Mouse (Mus musculus) cerebellum, adult 8-10 months (tissue): ENCODE measurements around the gene Hs3st3a1.

Experiments
- DNase-seq: peaks from one replicate; pipeline ENCODE4 v3.0.0; 2022

The Hs3st3a1 gene

DNA sequence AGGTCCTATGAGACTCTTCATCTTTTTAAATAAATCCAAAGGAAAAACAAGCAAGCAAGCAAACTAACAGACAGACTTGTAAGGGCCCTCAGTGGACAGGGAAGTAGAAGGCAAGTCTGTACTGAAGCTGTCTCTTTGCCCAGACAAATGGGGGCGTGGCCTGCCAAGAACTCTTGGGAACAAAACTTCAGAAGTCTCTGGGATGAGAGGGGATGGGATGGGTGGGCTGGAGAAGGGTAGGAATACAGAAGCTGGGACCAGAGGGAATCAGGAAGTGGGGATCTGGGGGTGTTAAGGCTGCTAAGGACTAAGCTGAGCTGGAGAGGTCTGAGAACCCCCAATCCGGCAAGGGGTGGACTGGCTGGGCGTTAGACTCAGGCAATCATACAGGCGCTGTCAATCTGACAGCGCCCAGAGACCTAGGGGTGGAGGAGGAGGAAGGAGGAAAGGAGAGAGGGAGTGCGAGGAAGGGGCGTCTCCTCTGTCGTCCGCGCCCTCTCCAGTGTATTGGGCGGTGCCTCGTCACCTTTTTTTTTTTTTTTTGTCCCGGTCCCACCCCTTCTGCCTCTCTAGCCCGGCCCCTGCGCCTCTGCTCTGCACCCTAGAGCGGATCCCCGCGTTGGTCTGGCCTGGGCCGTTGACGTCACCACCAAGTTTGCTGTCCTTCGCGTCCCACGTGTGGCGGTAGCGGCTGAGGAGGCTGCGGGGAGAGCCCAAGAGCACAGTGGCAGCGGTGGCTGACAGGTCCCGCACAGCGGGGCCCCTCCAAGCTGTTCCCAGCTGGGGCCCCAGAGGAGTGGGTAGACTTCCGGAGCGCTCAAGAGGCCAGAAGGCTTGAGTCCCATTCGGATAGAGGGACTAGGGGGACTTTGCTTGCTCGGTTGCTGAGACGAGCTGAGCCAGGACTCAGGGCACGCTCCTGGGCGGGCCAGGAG is at the start of gene Hs3st3a1:
Gene Hs3st3a1 (plus strand): TSS at position 722 of the 935 bp plus-strand sequence.
- no peak for DNase-seq

DNA sequence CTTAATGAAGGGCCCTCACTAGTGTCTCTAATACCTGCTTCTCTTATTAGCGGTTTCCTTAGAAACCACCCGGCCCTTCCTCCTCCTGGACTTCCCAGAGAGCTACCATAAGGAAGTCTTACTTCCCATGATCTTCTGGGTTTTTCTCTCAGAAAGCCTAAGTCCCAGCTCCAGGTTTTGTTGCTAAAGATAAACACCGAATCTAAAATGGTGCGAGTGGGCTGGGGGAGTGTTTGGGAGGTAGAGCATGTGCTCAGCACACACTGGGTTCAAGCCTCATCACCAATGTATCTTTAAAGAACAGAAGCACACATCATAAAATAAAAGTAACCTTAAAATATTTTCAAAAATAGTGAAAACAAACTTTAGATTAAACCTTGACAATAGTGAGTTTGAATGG is 48.8 kb upstream of the Hs3st3a1 start:
- DNase-seq: no peak

DNA sequence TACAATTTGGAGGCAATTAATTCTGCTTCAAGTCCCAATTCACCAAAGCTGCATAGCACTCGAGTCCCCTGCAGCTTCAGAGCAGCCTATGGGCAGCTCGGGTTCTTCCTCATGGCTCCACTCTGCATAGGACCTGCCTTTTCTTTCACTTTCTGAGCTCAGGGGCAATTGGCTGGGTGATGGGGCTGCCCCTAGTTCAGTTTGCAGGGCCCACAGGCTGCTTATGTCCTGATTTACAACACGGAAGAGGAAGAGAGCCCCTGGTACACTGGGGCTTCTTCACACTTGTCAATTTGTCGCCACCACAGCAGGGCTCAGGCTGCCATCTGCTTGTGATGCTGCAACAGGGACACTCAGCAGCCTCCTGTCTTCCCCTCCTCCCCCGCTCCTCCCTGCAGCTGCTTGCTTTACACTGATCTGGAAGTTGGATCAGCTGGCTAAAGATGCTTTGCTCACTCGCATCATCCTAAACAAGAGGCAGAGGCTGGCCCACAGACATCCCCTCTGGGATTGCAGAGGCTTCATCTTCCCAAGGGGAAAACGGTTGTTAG is 38.7 kb upstream of the Hs3st3a1 start:
- DNase-seq: no peak

DNA sequence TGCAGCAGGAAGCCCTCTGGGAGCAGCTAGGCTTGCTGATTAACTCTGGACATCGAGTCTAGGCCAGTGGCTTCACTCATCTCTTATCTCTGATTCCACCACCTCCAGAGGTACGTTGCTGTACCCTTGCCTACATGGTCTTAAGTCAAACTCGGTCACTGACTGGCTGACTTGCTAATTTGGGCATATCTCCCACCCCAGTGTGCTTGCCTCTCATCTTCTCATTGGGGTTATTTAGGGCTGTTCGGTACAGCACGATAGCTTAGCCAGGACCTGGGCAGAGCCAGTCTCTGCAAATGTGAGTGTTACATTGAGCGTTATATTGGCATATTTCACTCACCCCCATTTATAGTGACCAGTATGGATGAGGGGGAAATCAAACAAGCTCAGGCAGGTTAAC is 38.2 kb upstream of the Hs3st3a1 start:
- DNase-seq: no peak

DNA sequence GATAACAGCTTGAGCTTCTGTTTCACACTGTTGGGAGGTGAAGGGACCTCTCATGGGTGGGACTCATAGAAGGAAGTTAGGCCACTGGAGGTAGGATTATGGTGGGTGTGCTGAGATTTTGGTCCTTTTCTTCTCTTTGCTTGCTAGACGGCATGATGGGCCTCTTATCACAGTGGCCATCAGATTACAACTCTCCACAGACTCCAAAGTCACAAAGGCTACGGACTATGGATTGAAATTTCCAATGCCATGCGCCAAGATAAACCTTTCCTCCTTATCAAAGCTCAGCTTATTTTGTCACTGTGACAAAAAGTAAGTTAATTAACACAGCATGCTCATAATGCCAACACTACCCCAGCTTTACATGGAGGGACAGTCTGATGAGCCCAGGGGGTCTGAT is 37.5 kb upstream of the Hs3st3a1 start:
- no peak for DNase-seq

DNA sequence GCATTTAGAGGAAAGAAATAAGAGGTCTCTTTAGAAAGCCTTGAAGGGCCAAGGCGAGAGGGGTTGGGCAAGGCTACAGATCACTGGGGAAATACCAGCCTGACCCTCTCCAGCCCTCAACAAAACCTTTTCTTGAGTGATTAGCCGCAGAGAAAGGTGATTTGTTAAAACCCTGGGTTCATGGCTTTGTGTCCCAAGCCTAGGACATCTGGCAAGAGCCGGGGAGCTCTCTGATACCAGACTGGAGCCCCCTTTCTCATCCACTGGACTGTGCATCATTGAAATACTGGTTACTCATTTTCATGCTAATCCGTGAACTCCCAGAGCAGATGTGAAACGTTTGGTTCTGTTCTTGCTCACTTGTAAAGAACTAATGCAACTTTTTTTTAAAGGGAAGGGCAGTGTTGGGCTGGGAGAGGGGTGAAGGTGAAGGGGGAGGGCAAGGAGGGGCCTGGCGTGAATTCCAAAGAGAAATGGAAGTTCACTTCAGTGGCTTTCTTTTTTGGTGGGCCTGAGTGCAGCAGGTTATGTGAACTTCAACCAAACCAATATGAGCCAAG is 34.5 kb upstream of the Hs3st3a1 start:
- DNase-seq: no peak

DNA sequence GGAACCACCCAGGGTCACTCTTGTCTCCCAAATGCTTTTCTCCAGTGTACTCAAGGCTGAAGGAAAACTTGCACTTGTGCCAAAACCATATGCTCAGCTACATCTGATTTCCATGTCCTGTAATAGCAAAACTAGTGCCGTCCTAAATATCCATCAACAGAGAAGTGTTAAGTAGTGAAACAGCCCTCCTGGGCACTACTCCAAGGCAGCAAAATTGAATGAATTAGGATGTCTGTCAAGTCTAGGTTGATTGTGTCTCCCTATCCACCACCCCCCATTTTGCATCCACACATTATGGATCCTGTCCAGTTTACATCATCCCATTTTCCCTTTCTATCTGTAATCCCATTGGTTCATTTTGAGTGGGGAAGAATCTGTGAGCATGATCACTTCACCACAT is 16.2 kb upstream of the Hs3st3a1 start:
- DNase-seq: no peak

DNA sequence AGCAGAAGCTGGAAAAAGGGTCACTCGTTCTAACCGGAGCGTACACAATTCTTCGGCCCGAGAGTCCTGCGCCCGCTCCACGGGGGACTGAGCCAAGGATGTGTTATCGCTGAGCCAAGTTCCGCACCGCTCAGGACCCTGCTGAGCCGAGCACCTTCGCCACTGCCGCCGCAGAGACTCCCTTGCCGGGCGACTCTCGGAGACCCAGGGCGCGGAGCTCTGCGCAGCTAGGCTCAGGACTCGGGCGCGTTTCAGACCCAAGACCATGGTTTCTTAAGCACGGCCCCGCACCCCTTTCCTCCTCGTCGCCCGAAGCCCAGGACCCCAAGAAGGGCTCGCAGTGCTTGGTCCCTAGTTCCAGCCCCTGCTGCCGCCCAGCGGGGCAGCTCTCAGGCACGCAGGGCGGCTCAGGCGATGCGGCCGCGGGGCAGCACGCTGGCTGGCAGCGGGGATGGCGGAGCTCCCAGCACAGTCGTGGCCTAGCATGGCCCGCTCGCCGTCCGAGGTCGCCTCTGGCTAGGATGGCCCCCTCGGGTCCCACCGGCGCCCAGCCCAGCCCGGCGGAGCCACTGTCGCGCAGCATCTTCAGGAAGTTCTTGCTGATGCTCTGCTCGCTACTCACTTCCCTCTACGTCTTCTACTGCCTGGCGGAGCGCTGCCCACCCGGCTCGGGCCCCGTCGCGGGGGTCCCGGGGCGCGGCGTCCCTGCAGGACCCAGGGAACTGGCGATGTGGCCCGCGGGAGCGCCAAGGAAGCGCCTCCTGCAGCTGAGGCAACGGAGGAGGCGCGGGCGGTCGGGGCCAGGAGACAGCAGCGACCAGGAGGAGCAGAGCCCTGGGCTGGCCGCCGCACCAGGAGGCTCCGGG is 647 bp downstream of the Hs3st3a1 start:
- no peak for DNase-seq

DNA sequence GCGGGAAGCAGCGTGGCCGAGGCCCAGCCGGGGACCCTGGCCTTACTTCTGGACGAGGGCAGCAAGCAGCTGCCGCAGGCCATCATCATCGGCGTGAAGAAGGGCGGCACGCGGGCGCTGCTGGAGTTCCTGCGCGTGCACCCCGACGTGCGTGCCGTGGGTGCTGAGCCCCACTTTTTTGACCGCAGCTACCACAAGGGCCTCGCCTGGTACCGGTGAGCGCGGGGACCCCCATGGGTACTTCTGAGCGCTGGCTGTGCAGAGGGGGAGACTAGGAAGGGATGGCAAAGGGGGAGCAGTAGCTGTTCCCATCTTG is 1.2 kb downstream of the Hs3st3a1 start, which contains the start of gene F930015N05Rik:
Gene F930015N05Rik (minus strand): TSS at position 242 of the 316 bp plus-strand sequence.
- no peak for DNase-seq

DNA sequence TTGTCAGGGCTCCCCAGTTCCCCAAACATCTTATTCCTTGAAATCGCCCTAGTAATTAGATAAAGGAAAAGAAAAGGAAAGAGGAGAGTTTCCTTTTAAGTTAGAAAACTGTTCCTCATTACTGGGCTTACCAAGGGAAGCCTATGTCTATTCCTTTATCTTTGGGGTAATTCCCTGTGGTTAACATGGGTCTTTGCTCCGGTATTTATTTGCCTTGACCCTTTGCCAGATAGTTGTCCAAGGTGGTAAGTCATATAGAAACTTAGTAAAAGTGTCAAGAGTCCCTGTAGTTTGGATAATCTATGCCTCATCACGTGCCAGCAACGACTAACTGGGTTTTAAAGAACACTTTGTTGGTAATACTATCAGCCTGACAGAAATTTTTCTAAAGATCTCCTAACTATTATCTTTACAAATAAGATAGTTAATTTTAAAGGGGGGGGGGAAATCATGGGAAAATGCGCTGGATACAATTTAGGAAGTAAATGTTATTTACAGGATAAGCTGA is 1.7 kb downstream of the Hs3st3a1 start:
- no peak for DNase-seq

DNA sequence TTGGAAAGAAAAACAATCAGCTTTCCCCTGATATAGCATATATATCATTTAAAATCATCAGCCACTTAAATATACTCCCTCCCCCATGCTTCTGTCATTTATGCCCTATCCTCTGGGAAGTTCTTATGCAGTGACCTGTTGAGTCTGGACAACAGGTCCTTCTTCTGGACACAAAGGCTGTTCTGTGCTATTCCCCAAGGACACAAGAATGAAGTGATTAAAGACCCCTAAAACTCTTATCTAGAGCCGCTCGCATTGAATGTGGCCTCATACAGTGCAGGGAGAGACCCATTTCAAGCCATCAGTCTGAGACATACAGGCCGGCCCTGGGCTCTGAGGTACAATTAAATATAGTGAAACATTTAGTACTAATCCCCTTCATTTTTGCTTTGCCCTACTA is 2.6 kb downstream of the Hs3st3a1 start:
- no peak for DNase-seq

DNA sequence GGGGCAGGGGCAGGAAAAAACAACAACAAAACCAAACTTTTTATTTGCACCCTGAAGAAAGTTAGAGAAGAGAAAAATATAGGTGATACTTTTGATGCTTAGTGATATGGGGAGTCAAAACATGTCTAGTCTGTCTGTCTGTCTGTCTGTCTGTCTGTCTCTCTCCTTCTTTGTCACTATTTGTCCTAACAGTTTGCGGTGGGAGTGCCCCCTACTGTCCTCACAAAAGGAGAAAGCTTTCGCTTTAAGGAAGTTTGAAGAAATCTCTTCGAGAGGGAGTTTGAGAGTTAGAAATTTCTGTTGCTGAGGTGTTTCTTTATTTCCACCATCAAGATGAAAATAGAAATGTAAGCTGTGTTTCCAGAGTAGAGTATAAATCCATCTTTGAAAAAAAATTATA is 3.8 kb downstream of the Hs3st3a1 start:
- DNase-seq: no peak

DNA sequence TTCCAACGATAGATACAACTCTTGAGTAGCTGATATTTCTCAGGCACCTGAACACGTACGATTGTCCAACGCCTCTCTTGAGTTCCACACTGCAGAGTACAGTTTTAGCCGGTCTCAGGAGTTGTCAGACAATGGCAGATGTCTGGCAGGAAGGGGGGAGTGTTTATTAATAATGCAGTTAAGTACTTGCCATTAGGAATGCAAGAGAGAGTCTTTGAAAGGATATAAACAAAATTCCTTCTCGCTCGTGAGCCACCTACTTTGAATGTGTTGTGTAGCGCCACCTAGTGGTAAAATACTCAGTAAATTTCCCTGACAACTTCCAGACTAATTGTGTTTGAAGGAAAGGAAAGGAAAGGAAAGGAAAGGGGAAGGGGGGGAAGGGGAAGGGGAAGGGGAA is 7.0 kb downstream of the Hs3st3a1 start:
- DNase-seq: peak; percentile 9

DNA sequence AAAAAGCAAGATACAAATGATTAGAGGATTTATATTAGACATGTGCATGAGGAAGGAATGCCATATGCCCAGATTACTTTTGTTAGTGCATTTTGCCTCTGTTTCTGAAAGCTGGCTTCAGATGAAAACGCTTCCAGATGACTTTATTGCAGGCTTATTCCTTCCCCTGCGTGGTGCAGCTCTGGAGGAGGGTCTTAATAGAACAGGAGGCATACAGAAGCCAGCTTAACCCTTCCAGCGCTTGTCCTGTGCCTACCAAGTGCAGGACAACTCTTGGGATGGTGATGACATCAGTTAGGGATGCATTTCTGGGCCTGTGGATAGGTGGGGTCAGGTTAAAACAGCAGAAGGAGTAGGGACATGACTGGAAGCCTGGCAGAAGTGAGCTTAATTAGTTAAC is 7.6 kb downstream of the Hs3st3a1 start:
- DNase-seq: no peak

DNA sequence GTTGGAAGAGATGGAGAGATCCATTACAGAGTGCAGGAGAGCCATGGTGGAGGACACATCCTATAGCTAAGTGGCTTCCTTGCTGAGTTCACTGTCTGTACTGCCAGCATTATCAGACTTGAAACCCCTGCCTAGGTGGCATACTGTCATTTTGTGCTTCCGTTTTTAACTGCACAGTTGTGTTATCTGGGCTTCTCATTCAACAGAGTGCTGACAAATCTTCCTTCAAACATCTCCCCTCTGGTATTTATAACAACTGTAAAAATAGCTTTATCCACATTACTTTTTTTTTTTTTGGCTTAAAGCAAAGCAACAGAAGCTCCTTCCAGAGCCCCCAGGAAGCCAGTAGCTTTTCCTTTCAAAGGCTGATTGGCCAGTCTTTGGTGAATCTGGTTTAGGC is 10.1 kb downstream of the Hs3st3a1 start:
- DNase-seq: no peak

DNA sequence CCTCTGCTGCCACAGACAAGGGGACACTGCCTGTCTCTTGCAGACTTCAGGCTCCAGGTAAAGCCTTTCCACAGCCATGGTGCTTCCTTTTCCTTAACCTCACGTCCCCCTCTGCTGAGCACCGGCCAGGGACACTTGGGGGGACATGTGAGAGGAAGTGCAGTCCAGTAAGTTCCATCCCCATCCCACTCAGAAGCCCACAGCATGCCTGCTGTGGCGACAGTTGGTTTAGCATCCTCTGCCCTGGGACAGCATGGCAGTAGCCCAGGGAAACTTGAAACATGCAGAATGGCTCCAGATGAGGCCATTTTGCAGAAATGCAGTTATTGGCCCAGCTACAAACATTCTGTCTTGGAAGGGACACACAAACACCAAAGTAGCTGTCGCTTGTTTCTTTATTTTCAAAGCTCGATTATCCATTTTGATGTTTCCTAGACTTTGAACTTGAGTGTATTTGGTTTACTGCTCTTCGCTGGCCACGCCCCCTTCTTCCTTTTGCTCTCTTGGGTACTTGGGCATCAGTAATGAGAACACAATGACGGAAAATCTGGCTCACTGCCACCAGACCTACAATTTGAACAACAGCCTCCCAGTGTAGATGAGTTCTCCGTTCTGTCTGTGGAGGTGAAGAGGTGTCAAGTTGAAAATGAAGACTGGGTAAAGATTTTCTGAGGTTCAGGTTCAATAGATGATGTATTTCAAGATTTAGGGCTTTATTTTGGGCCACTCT is 13.6 kb downstream of the Hs3st3a1 start:
- DNase-seq: no peak

DNA sequence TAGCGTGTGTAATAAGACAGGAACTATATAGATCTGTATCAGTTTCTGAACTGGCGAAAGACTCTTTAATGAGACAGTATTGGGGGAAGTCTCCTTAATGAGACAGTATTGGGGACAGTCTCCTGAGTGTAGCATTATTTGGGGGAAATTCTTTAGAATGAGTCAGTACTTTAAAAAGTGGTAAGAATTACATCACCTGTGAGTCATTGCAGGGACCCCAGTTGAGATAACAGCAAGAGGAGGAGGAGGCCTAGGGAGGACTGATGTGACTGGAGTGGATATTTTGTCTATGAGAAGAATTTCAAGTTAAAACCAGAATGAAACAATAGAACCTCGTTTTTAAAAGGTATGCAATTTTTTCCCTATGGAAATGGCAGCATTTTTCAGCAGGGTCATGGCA is 26.6 kb downstream of the Hs3st3a1 start:
- DNase-seq: no peak

DNA sequence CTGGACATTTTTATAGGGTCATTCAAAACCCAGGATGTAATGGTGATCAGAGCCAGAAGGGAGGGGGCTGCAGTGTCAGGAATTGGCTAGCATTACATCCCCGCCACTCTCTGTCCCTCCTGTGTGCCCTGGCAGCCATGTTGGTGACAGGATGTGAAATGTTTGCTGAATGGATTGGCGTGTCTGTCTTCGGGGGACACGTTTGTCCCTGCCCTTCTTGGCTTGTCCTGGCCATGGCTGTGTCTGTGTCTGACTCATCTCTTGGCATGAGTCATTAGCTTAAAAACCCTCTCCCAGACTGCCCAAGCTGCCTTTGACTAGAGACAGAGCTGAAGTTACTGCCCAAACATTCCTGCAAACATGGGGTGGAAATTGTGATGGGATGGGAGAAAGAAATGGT is 33.6 kb downstream of the Hs3st3a1 start:
- DNase-seq: no peak

DNA sequence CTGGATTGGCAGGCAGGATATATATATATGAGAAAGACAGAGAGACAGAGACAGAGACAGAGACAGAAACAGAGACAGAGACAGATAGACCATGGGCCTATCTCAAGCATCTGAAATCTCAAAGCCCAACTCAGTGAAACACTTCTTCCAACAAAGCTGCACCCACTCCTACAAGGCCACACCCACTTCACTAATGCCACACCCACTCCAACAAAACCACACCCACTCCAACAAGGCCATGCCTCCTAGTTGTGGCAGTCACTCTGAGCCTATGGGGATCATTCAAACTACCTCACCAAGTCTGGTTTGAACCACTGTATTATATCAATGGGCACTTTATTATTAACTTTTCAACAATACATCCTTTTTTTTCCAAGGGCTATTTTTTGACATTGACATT is 35.6 kb downstream of the Hs3st3a1 start:
- DNase-seq: no peak

DNA sequence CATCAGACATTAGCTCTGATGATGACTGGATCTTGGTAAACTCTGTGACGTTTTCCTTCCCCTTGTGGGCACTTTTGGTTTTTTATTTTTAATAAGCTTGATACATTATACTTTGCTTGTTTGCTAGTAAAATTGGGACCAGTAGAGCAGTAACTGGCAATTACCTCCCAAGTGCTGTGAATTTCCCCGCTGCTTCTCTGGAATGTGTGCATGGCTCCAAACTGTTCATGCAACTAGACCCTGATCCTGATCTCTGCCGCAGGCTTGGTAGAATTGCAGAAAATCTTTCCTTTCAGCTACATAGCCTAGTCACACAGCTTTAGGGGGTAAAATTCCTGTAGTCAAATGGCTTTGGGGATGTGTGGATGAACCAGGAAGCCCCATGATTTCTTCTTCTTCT is 38.5 kb downstream of the Hs3st3a1 start:
- no peak for DNase-seq

DNA sequence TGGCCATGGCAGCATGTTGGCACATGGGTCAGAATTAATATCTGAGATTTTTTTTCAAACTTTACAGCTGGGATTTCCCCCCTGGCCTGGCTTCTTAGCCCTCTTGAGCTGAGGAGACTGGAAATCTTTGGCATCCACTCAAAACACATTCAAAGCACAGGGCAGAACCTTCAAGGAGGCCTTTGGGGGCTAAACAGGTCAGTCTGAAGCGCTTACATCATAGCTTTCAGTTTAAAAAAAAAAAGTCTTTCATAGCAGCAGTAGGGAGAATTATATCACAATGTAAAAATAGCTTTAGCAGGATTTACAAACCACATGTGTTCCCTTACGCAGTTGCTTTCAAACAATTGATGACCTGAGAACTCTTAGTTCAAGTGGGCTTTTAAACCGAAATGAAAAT is 46.3 kb downstream of the Hs3st3a1 start:
- DNase-seq: no peak
